Mouse (Mus musculus) frontal cortex, adult (tissue): Measurements from ENCODE around the gene Btbd6.

ENCODE experiments used
- ATAC-seq: cut with Nextera tagmentation; 2 replicates; pipeline ENCODE4 v1.9.2; 2017; ENCODE audit warnings: mild to moderate bottlenecking, moderate library complexity, mixed read lengths; ENCODE audit not compliant: low TSS enrichment

The Btbd6 gene

GRCm38 (mm10) chr12:112976371-112977073 is at the start of gene Btbd6:
Gene Btbd6 (plus strand): TSS chr12:112976482.
- ATAC-seq = peak; percentile 89

- ATAC-seq = no peak
Observed at GRCm38 (mm10) chr12:112927265-112927664, 49.0 kb upstream of the Btbd6 start.

- peak; percentile 45 for ATAC-seq
Observed at GRCm38 (mm10) chr12:112928401-112929241, 47.7 kb upstream of the Btbd6 start.

- ATAC-seq = peak; percentile 39
Observed at GRCm38 (mm10) chr12:112929562-112930352, 46.5 kb upstream of the Btbd6 start, which contains the start of gene Jag2. Gene Jag2 (minus strand): TSS chr12:112929776.

GRCm38 (mm10) chr12:112932647-112933046 is 43.6 kb upstream of the Btbd6 start:
- ATAC-seq = no peak

GRCm38 (mm10) chr12:112937906-112938305 is 38.4 kb upstream of the Btbd6 start:
- ATAC-seq = peak; percentile 11; the same call in 1 of the 2 replicates

GRCm38 (mm10) chr12:112938366-112938765 is 37.9 kb upstream of the Btbd6 start:
- ATAC-seq = no peak

- no peak for ATAC-seq
Observed at GRCm38 (mm10) chr12:112938873-112939565, 37.3 kb upstream of the Btbd6 start.

GRCm38 (mm10) chr12:112940238-112940637 is 36.0 kb upstream of the Btbd6 start:
- ATAC-seq = no peak

- ATAC-seq = no peak
Observed at GRCm38 (mm10) chr12:112940710-112941109, 35.6 kb upstream of the Btbd6 start.

- ATAC-seq = peak; percentile 6; the same call in 1 of the 2 replicates
Observed at GRCm38 (mm10) chr12:112941156-112941775, 35.0 kb upstream of the Btbd6 start.

- ATAC-seq = peak; percentile 60
Observed at GRCm38 (mm10) chr12:112941776-112942713, 34.2 kb upstream of the Btbd6 start, which contains the start of gene Nudt14. Gene Nudt14 (minus strand): TSS chr12:112942124.

GRCm38 (mm10) chr12:112943669-112944068 is 32.6 kb upstream of the Btbd6 start:
- ATAC-seq = no peak

- ATAC-seq = no peak
Observed at GRCm38 (mm10) chr12:112947307-112947706, 29.0 kb upstream of the Btbd6 start.

- peak; percentile 76 for ATAC-seq
Observed at GRCm38 (mm10) chr12:112950040-112950760, 26.1 kb upstream of the Btbd6 start.

- no peak; the same call in 1 of the 2 replicates for ATAC-seq
Observed at GRCm38 (mm10) chr12:112950761-112951129, 25.5 kb upstream of the Btbd6 start.

GRCm38 (mm10) chr12:112951150-112951842 is 25.0 kb upstream of the Btbd6 start:
- ATAC-seq = no peak

- no peak for ATAC-seq
Observed at GRCm38 (mm10) chr12:112952433-112952832, 23.8 kb upstream of the Btbd6 start.
